Mouse (Mus musculus) neural tube, embryonic 13.5 days (tissue): ENCODE measurements around the gene Sos1. TPM values are rescaled to one million over a fixed set of nuclear protein-coding genes. Genes with fewer than 3 reads are reported as not detected.

ENCODE experiments used
- ATAC-seq: fragments of 200-750 bp; cut with Nextera tagmentation; 2 replicates; pipeline ENCODE4 v1.8.0; 2017; ENCODE audit warnings: low read depth, mild to moderate bottlenecking, moderate TSS enrichment, moderate library complexity
- H3K27ac ChIP-seq: fragments of 300-500 bp; sonication (generic); replicated peaks from 2 replicates; pipeline ENCODE4 v1.5.1; 2015; ENCODE audit warnings: moderate library complexity, mild to moderate bottlenecking, inconsistent platforms
- H3K27me3 ChIP-seq: fragments of 300-500 bp; sonication (generic); 2 replicates; pipeline ENCODE4 v1.6.1; 2015; ENCODE audit warnings: mild to moderate bottlenecking, inconsistent platforms
- H3K36me3 ChIP-seq: fragments of 300-500 bp; sonication (generic); 2 replicates; pipeline ENCODE4 v1.6.1; 2015; ENCODE audit warnings: mild to moderate bottlenecking, inconsistent platforms
- H3K4me1 ChIP-seq: fragments of 300-500 bp; sonication (generic); replicated peaks from 2 replicates; pipeline ENCODE4 v1.6.1; 2015; ENCODE audit warnings: inconsistent platforms
- H3K4me2 ChIP-seq: fragments of 300-500 bp; sonication (generic); 2 replicates; pipeline ENCODE4 v1.6.1; 2015; ENCODE audit warnings: inconsistent platforms, mild to moderate bottlenecking, moderate library complexity
- H3K4me3 ChIP-seq: fragments of 300-500 bp; sonication (generic); 2 replicates; pipeline ENCODE4 v1.5.1; 2015; ENCODE audit warnings: mild to moderate bottlenecking, inconsistent platforms
- H3K9ac ChIP-seq: fragments of 300-500 bp; sonication (generic); 2 replicates; pipeline ENCODE4 v1.6.1; 2015; ENCODE audit warnings: moderate library complexity, mild to moderate bottlenecking, inconsistent platforms
- H3K9me3 ChIP-seq: fragments of 300-500 bp; sonication (generic); 2 replicates; pipeline ENCODE4 v1.6.1; 2016; ENCODE audit warnings: inconsistent platforms
- WGBS: fragments of 180-500 bp; shearing (Covaris S2); methylation state at CpG from one replicate; pipeline ENCODE4 v1.1.7; 2015; 5-methylcytosine and 5-hydroxymethylcytosine counted together
- polyA plus RNA-seq: library from polyadenylated mRNA; unstranded; fragments of >200 nt; fragmentation: Nextera tagmentation; extraction: Ambion mirVana; gene quantifications from 2 replicates; pipeline ENCODE4 v1.2.1, GENCODE M21; 2015

Sos1 gene
- polyA plus RNA-seq, 1 experiment from 2014 or later: 8.1 TPM

DNA sequence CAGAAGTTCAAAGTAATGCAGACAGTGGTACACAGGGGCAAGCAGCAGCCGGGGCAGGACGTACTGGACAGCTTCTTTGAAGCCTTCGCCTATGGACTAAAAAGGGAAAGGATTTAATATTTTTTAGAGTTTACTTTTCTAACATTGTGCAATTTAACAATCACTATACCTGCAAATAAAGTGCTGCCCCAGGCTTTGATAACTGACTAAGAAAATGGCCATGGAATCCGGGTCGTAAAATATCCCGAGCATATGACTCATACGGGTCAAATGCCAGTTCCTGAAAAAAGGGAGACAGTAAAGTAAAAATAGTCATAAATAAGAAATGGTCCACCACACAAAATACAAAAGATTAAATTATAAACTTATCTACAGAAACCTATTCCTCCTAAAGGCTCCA, 34.8 kb downstream of the Sos1 start:
- 88% methylated on average over 7 of the region's 7 CpGs for WGBS
- H3K36me3 ChIP-seq: peaks cover 70% of the 10 kb centered on the region
- no peak overlapping the region for H3K4me2 ChIP-seq
- no peaks in the 10 kb centered on the region for H3K9me3 ChIP-seq
- H3K9ac ChIP-seq: no peak overlapping the region
- no peaks in the 10 kb centered on the region for H3K4me1 ChIP-seq
- no peak overlapping the region for H3K4me3 ChIP-seq
- no peaks in the 10 kb centered on the region for H3K27me3 ChIP-seq
- no peak overlapping the region for H3K27ac ChIP-seq
- no peak for ATAC-seq

DNA sequence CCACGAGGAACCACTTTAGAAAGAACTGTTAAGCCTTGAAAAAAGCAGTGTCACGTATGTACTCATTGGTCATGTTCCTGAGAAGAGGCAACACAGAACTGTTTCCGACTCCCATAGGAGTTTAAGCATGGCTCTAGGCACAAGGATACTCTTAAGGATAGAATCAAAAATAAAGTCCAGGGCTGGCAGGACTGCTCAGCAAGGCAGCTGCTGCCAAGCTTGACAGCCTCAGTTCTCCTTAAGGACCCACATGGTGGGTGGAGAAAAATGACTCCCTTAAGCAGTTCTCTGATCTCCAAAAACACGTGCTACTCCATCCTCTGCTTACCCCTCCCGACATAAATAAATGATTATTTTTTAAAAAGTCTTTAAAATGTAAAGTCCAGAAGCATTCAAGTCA, 44.6 kb downstream of the Sos1 start:
- Histone ChIP-seq H3K9me3 (no peaks in the 10 kb centered on the region), H3K4me3 (no peak overlapping the region), H3K27ac (no peak overlapping the region), H3K27me3 (no peaks in the 10 kb centered on the region), H3K4me1 (no peaks in the 10 kb centered on the region), H3K4me2 (no peak overlapping the region), H3K36me3 (peaks cover 42% of the 10 kb centered on the region), H3K9ac (no peak overlapping the region)
- 88% methylated on average over 5 of the region's 5 CpGs for WGBS
- no peak for ATAC-seq

- H3K27me3 ChIP-seq: no peaks in the 10 kb centered on the region
- peaks cover 44% of the 10 kb centered on the region for H3K36me3 ChIP-seq
- no peak overlapping the region for H3K4me2 ChIP-seq
- ATAC-seq: no peak
- H3K4me1 ChIP-seq: no peaks in the 10 kb centered on the region
- H3K27ac ChIP-seq: no peak overlapping the region
- H3K9ac ChIP-seq: no peak overlapping the region
- no peak overlapping the region for H3K4me3 ChIP-seq
- H3K9me3 ChIP-seq: no peaks in the 10 kb centered on the region
- 70% methylated on average over 3 of the region's 3 CpGs for WGBS
Measured at GRCm38 (mm10) chr17:80434430-80434829, 45.8 kb downstream of the Sos1 start.

DNA sequence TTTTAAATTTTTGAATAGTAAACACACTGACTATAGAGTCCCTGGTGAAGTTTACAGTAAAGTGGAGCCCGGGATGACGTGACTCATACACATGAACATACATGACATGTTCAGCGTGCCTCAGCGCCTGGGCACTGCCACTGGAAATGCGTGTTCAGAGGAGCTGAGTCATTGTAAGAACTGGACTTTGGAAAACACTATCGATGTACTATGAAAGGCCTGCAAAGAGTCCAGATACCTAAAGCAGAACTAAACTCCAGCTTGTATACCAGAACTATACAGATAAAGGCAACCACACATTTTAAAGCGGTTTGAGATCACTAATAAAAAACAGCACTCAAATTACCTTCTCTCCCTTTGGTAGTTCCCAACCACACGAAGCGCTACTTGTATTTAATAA, 48.3 kb downstream of the Sos1 start:
- Histone ChIP-seq H3K4me3 (no peak overlapping the region), H3K9me3 (no peaks in the 10 kb centered on the region), H3K27ac (no peak overlapping the region), H3K9ac (no peak overlapping the region), H3K36me3 (peaks cover 29% of the 10 kb centered on the region), H3K27me3 (no peaks in the 10 kb centered on the region), H3K4me2 (no peak overlapping the region), H3K4me1 (peaks cover 6% of the 10 kb centered on the region)
- ATAC-seq: no peak
- 95% methylated on average over 9 of the region's 9 CpGs for WGBS

DNA sequence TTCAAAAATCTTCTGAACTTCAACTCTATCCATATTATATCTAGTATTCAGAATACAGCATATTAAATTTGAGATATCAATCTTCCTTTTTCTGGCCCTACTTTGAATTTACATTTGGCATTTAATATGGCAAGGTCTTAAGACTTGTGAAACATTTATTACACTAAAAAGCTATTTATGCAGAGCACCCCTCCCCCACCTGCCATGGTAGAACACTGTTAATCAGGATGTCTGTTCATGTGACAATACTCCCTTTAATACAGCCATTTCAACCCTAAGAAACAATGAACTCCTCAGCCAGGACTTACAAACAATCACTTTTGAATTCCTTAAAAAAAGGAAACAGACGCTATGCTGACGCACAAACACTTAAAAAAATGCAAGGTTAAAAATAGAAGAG, 52.3 kb downstream of the Sos1 start:
- Histone ChIP-seq H3K4me2 (no peak overlapping the region), H3K4me1 (peaks cover 6% of the 10 kb centered on the region), H3K36me3 (peaks cover 14% of the 10 kb centered on the region), H3K27me3 (no peaks in the 10 kb centered on the region), H3K9ac (no peak overlapping the region), H3K9me3 (no peaks in the 10 kb centered on the region), H3K4me3 (no peak overlapping the region), H3K27ac (no peak overlapping the region)
- ATAC-seq: no peak
- 53% methylated on average over 2 of the region's 2 CpGs for WGBS

GRCm38 (mm10) chr17:80426901-80427300, 53.4 kb downstream of the Sos1 start:
- Histone ChIP-seq H3K4me3 (no peak overlapping the region), H3K9me3 (no peaks in the 10 kb centered on the region), H3K9ac (no peak overlapping the region), H3K36me3 (peaks cover 21% of the 10 kb centered on the region), H3K4me1 (peaks cover 6% of the 10 kb centered on the region), H3K4me2 (no peak overlapping the region), H3K27me3 (no peaks in the 10 kb centered on the region), H3K27ac (no peak overlapping the region)
- ATAC-seq: no peak
- 88% methylated on average over 5 of the region's 5 CpGs for WGBS

GRCm38 (mm10) chr17:80426171-80426570, 54.1 kb downstream of the Sos1 start:
- Histone ChIP-seq H3K4me1 (peaks cover 6% of the 10 kb centered on the region), H3K4me2 (no peak overlapping the region), H3K4me3 (no peak overlapping the region), H3K36me3 (peaks cover 22% of the 10 kb centered on the region), H3K27me3 (no peaks in the 10 kb centered on the region), H3K9me3 (no peaks in the 10 kb centered on the region), H3K27ac (no peak overlapping the region), H3K9ac (no peak overlapping the region)
- no peak for ATAC-seq
- 94% methylated on average over 7 of the region's 7 CpGs for WGBS

GRCm38 (mm10) chr17:80420998-80421397, 59.3 kb downstream of the Sos1 start:
- peaks cover 53% of the 10 kb centered on the region for H3K36me3 ChIP-seq
- H3K4me3 ChIP-seq: no peak overlapping the region
- H3K4me1 ChIP-seq: no peaks in the 10 kb centered on the region
- H3K9me3 ChIP-seq: no peaks in the 10 kb centered on the region
- H3K27me3 ChIP-seq: no peaks in the 10 kb centered on the region
- no peak for ATAC-seq
- H3K27ac ChIP-seq: no peak overlapping the region
- H3K4me2 ChIP-seq: no peak overlapping the region
- 100% methylated on average over 1 of the region's 1 CpGs for WGBS
- no peak overlapping the region for H3K9ac ChIP-seq

- no peaks in the 10 kb centered on the region for H3K4me1 ChIP-seq
- no peak overlapping the region for H3K4me3 ChIP-seq
- H3K36me3 ChIP-seq: peaks cover 71% of the 10 kb centered on the region
- no peak overlapping the region for H3K9ac ChIP-seq
- 82% methylated on average over 10 of the region's 10 CpGs for WGBS
- H3K27me3 ChIP-seq: no peaks in the 10 kb centered on the region
- no peak overlapping the region for H3K4me2 ChIP-seq
- H3K9me3 ChIP-seq: no peaks in the 10 kb centered on the region
- H3K27ac ChIP-seq: no peak overlapping the region
- ATAC-seq: no peak
Measured at GRCm38 (mm10) chr17:80418572-80419210, 61.6 kb downstream of the Sos1 start.

GRCm38 (mm10) chr17:80411182-80411581, 69.1 kb downstream of the Sos1 start:
- no peak for ATAC-seq

GRCm38 (mm10) chr17:80398243-80398642, 82.0 kb downstream of the Sos1 start:
- Histone ChIP-seq H3K36me3 (peaks cover 54% of the 10 kb centered on the region), H3K4me2 (no peak overlapping the region), H3K9ac (no peak overlapping the region), H3K27me3 (no peaks in the 10 kb centered on the region), H3K9me3 (no peaks in the 10 kb centered on the region), H3K4me3 (no peak overlapping the region), H3K27ac (no peak overlapping the region), H3K4me1 (0 out of 2 replicates have a peak, but pooled peaks cover 6% of the 10 kb centered on the region)
- ATAC-seq: no peak
- 94% methylated on average over 7 of the region's 7 CpGs for WGBS

More at GRCm38 (mm10) chr17:80411182-80411581, 69.1 kb downstream of the Sos1 start:
- no peak overlapping the region for H3K4me3 ChIP-seq
- H3K27me3 ChIP-seq: no peaks in the 10 kb centered on the region
- H3K27ac ChIP-seq: no peak overlapping the region
- H3K9me3 ChIP-seq: no peaks in the 10 kb centered on the region
- H3K9ac ChIP-seq: no peak overlapping the region
- peaks cover 85% of the 10 kb centered on the region for H3K36me3 ChIP-seq
- WGBS: 83% methylated on average over 1 of the region's 1 CpGs
- H3K4me2 ChIP-seq: no peak overlapping the region
- no peaks in the 10 kb centered on the region for H3K4me1 ChIP-seq

GRCm38 (mm10) chr17:80391423-80392403, 88.5 kb downstream of the Sos1 start:
- peaks cover 16% of the 10 kb centered on the region; the same call in 1 of the 2 replicates for H3K4me1 ChIP-seq

More at GRCm38 (mm10) chr17:80391423-80392403, 88.5 kb downstream of the Sos1 start:
- Histone ChIP-seq H3K4me3 (peak overlapping the region; percentile 44), H3K9ac (peak overlapping the region; percentile 66), H3K9me3 (no peaks in the 10 kb centered on the region), H3K27me3 (no peaks in the 10 kb centered on the region), H3K36me3 (0 out of 2 replicates have a peak, but pooled peaks cover 4% of the 10 kb centered on the region), H3K27ac (no peak overlapping the region), H3K4me2 (peak overlapping the region; percentile 67)
- WGBS: 11% methylated on average over 17 of the region's 17 CpGs
- peak; percentile 78 for ATAC-seq
